Mouse (Mus musculus): Measurements from ENCODE around the gene Gpbp1l1.

Gpbp1l1 gene

DNA sequence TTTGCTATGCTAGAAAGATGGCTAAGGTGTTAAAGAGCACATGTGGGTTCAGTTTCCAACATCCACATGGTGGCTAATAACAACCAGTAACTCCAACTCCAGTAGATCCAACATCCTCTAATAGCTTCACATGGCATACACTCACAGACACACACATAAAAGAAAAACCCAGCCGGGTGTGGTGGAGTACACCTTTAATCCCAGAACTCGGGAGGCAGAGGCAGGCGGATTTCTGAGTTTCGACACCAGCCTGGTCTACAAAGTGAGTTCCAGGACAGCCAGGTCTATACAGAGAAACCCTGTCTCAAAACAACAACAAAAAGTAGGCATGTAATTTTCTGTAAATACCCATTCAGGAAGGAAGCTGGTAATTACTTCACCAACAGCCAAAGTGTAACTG is 67.4 kb downstream of the Gpbp1l1 start:
- ChIA-PET CTCF (interaction anchor here in 3 of 4 experiments (0.6 to 0.9 kb wide), 4 partner anchors 20 to 488 kb away, joined by 3 to 19 read pairs (median 4); partner anchors contain the start of gene Zswim5 (in 1 of the 3)), POLR2A (interaction anchor here (0.7 to 27.0 kb wide), 28 partner anchors 7 to 1557 kb away, joined by 3 to 849 read pairs (median 6); partner anchors contain the start of genes Gpbp1l1 (in 3 of the 4), Prdx1 (in 3 of the 4), Akr1a1 (in 2 of the 4) and Tmem69 (in 2 of the 4))

DNA sequence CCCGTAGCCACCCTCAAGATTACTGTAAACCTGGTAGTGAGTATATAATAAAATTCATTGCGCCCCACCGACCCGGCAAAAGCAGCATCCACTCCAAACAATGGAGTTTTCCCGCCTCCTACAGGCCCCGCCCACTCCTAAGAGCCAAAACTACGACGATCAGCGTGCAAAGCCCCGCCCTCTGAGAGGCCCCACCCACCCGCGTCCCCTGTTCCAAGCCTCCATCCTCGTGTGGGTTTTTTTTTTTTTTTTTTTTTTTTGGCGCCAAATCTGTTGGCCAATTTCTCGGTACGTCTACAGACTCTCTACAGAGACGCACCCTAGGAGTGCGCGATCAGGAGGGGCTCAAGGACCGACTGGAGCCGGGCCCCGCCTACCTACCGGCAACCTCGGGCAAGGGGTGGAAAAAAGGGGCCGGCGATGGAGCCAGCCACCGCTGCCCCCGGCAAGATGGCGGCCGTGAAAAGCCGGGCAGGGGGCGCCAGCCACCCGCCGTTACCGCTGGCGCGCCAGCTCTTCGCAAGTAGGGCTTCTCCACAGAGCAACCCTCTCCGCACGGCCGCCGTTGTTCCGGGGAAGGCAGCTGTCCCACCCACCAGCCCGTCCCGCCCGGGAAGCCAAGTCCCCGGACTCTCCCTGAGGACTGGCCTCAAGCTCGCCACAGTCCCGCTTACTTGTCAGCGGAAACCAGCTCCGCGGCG is 69.3 kb downstream of the Gpbp1l1 start:
- ChIA-PET CTCF (interaction anchor here in 2 of 4 experiments (0.9 to 1.8 kb wide), 2 partner anchors 17 to 29 kb away, joined by 3 to 4 read pairs; no protein-coding TSS in a partner anchor), POLR2A (interaction anchor here (0.5 to 27.0 kb wide), 67 partner anchors 8 to 1525 kb away, joined by 3 to 849 read pairs (median 5); partner anchors contain the start of genes Akr1a1 (in 3 of the 4), Gpbp1l1 (in 3 of the 4), Prdx1 (in 3 of the 4) and Ccdc163 (in 2 of the 4))

DNA sequence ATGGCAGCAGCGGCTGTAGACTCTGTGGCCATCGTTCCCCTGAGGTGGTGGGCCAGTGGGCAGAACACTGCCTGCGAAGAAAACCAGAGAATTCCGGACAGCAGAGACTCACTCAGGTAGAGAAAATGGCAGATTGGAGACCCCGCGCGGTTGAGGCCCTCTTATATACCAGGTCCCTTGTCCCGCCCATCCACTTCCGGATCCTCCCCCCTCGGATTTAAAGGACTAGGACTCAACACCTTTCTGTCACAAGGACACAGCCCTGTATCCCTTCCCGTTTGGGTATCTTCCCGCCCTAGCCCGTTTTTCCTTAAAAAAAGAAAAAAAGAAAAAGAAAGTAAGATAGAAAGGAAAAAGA is 69.9 kb downstream of the Gpbp1l1 start:
- ChIA-PET POLR2A (interaction anchor here (0.6 to 27.0 kb wide), 58 partner anchors 8 to 1525 kb away, joined by 3 to 849 read pairs (median 5); partner anchors contain the start of genes Akr1a1 (in 3 of the 4), Gpbp1l1 (in 3 of the 4), Prdx1 (in 3 of the 4) and Ccdc163 (in 2 of the 4)), CTCF (interaction anchor here in 2 of 4 experiments (1.2 to 1.8 kb wide), 2 partner anchors 17 to 35 kb away, joined by 3 to 4 read pairs; no protein-coding TSS in a partner anchor)

DNA sequence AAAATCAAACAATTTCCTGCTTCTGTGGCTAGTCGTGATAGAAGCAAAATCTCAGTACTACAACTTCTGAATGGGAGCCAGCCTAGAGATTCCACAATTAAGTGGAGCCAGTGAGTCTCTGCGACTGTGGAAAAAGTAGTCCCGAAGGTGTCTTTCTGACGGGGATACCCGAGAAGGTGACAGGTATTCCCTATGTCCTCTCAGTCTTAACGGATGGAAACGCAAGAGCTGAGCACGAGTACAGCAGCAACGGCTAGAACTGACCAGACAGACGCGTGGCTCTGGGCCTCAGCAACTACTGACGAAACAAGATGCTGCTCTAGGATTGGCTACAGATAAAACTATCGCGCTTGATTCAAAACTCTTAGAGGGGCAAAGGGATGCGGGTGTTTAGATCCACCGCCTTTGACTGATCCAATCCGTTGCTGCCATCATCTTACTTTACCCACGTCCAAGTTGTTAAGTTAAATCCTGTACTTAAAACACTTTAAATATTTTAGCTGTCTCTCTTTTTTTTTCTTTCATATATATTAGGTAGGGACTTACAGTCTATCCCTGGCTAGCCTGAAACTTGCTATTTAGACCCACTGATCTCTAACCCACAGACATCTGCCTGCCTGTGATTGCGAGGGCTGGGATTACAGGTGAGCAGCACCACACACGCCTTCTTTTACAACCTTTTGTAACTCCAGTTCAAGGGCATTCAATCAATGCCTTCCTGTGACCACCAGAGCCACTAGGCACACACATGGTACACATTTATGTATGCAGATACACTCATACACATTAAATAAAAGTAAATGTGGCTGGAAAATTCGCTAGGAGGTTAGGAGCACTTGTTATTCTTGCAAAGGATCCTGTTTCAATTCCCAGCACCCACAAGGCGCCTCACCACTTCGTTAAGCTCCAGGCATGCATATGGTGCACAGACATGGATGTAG is 70.5 kb downstream of the Gpbp1l1 start, which contains the start of gene Nasp:
Nasp (minus strand) TSS at position 220 of the 941 bp plus-strand sequence.
- ChIA-PET POLR2A (interaction anchor here (0.7 to 27.0 kb wide), 57 partner anchors 8 to 1526 kb away, joined by 3 to 849 read pairs (median 5); partner anchors contain the start of genes Akr1a1 (in 3 of the 4), Gpbp1l1 (in 3 of the 4), Prdx1 (in 3 of the 4) and Tmem69 (in 2 of the 4)), CTCF (interaction anchor here (0.6 to 1.8 kb wide), 6 partner anchors 16 to 64 kb away, joined by 3 to 4 read pairs (median 3); no protein-coding TSS in a partner anchor)

DNA sequence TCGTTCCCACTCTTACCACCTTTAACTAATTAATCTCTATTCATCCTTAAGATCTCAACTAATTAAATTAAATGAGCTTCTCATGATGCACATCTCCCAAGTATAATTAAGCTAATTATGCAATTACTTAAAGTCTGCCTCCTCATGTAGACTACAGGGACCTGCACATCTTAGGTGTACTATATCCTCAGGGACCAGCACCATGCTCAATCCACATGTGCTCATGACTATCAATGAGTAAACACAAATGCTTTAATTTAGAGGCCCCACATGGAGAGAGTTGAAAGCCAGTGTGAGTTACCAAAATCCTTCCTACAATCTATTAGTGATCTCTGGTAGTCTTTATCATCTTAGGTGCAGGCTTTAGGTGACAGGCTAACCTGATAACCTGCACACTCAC is 77.7 kb downstream of the Gpbp1l1 start:
- ChIA-PET POLR2A (interaction anchor here in 3 of 4 experiments (0.7 to 28.6 kb wide), 16 partner anchors 7 to 131 kb away, joined by 3 to 786 read pairs (median 4); partner anchors contain the start of genes Akr1a1 (in 2 of the 3), Nasp (in 2 of the 3), Ccdc163 (in 1 of the 3) and Mmachc (in 1 of the 3)), CTCF (interaction anchor here in 2 of 4 experiments (1.2 to 1.4 kb wide), 2 partner anchors 9 kb away, joined by 3 read pairs; no protein-coding TSS in a partner anchor)

DNA sequence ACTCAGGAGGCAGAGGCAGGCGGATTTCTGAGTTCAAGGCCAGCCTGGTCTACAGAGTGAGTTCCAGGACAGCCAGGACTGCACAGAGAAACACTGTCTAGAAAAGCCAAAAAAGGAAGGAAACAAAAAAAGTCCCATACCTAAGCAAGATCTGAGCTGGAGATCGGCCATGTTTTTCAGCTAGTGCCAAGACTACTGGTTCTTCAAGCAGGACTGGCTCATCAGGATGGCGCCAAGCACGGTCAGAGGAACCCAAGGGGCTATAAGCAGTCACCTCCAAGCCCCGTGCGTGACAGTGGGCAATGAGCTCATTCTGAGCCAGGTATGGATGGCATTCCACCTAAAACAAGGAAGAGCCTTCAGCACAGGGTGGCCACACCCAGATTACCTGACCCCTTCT is 81.4 kb downstream of the Gpbp1l1 start:
- ChIA-PET CTCF (interaction anchor here in 1 of 4 experiments (0.8 kb wide), 1 partner anchor 82 kb away, joined by 3 read pairs; the partner anchor contains the start of gene Tesk2), POLR2A (interaction anchor here in 3 of 4 experiments (0.6 to 28.6 kb wide), 15 partner anchors 9 to 217 kb away, joined by 3 to 786 read pairs (median 5); partner anchors contain the start of genes Akr1a1 (in 2 of the 3), Nasp (in 2 of the 3), Ccdc17 (in 1 of the 3) and Prdx1 (in 1 of the 3))

DNA sequence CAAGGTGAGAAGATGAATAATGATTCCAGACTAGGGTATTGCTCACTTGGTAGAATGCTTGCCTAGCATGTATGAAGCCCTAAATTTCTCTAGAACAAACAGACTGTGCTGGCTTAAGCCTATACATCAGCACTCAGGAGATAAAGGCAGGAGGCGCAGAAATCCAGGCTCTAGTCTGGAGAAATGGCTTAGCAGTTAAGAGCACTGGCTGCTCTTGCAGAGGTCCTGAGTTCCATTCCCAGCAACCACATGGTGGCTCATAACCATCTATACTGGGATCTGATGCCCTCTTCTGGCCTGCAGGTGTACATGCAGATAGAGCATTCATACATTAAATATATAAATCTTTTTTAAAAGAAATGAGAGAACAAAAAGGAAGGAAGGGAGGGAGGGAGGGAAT is 84.6 kb downstream of the Gpbp1l1 start:
- ChIA-PET CTCF (interaction anchor here in 2 of 4 experiments (0.7 to 1.0 kb wide), 2 partner anchors 23 to 58 kb away, joined by 4 to 5 read pairs; no protein-coding TSS in a partner anchor), POLR2A (interaction anchor here in 3 of 4 experiments (1.0 to 28.6 kb wide), 10 partner anchors 10 to 44 kb away, joined by 5 to 786 read pairs (median 34); partner anchors contain the start of genes Akr1a1 (in 2 of the 3), Nasp (in 2 of the 3) and Prdx1 (in 2 of the 3))

Data from embryonic stem cell, embryonic (primary cell).